Mouse (Mus musculus): Measurements from ENCODE around the gene Pym1. TPM values are rescaled to one million over a fixed set of nuclear protein-coding genes. Genes with fewer than 3 reads are reported as not detected.

The Pym1 gene
- polyA plus RNA-seq, 1 experiment from 2014 or later = 46.3 TPM

- H3K36me3 ChIP-seq (ENCODE audit: control insufficient read depth, insufficient read depth, low read length) = no peaks in the 10 kb centered on the region
- ATAC-seq = no peak
- no peaks in the 10 kb centered on the region for H3K9me3 ChIP-seq (ENCODE audit: control insufficient read depth, low read length)
- WGBS = 9% methylated on average over 7 of the region's 7 CpGs
- H3K9ac ChIP-seq (ENCODE audit: low read depth, low read length) = peak overlapping the region; percentile 83
- H3K27me3 ChIP-seq (replicated peaks; ENCODE audit: control insufficient read depth, insufficient read depth, low read length) = peaks cover 5% of the 10 kb centered on the region; the same call in 1 of the 2 replicates
- peak overlapping the region; percentile 70 for H3K4me3 ChIP-seq (ENCODE audit: low read length)
- H3K27ac ChIP-seq (ENCODE audit: low read depth, low read length) = no peak overlapping the region
- peaks cover 21% of the 10 kb centered on the region for H3K4me1 ChIP-seq (ENCODE audit: control insufficient read depth, insufficient read depth, low read depth, low read length)
- H3K4me2 ChIP-seq (ENCODE audit: low read length) = peak overlapping the region; percentile 95
Measured at GRCm38 (mm10) chr10:128743235-128743634, 4.5 kb upstream of the Pym1 start.

- Histone ChIP-seq H3K9ac (ENCODE audit: low read depth, low read length) (peak overlapping the region; percentile 83), H3K4me2 (ENCODE audit: low read length) (peak overlapping the region; percentile 95), H3K4me1 (ENCODE audit: control insufficient read depth, insufficient read depth, low read depth, low read length) (peaks cover 21% of the 10 kb centered on the region), H3K4me3 (ENCODE audit: low read length) (peak overlapping the region; percentile 70), H3K27me3 (replicated peaks; ENCODE audit: control insufficient read depth, insufficient read depth, low read length) (peaks cover 5% of the 10 kb centered on the region; the same call in 1 of the 2 replicates), H3K27ac (ENCODE audit: low read depth, low read length) (peak overlapping the region; percentile 66), H3K9me3 (ENCODE audit: control insufficient read depth, low read length) (no peaks in the 10 kb centered on the region), H3K36me3 (ENCODE audit: control insufficient read depth, insufficient read depth, low read length) (no peaks in the 10 kb centered on the region)
- peak; percentile 21 for ATAC-seq
- WGBS = 0% methylated on average over 30 of the region's 37 CpGs
Measured at GRCm38 (mm10) chr10:128743791-128744191, 3.9 kb upstream of the Pym1 start.

GRCm38 (mm10) chr10:128744211-128744610 is 3.5 kb upstream of the Pym1 start:
- no peak for ATAC-seq
- peaks cover 22% of the 10 kb centered on the region for H3K4me1 ChIP-seq (ENCODE audit: control insufficient read depth, insufficient read depth, low read depth, low read length)
- H3K9me3 ChIP-seq (ENCODE audit: control insufficient read depth, low read length) = no peaks in the 10 kb centered on the region
- no peaks in the 10 kb centered on the region for H3K36me3 ChIP-seq (ENCODE audit: control insufficient read depth, insufficient read depth, low read length)
- 20% methylated on average over 8 of the region's 8 CpGs for WGBS
- peak overlapping the region; percentile 83 for H3K9ac ChIP-seq (ENCODE audit: low read depth, low read length)
- H3K4me3 ChIP-seq (ENCODE audit: low read length) = peak overlapping the region; percentile 70
- peaks cover 5% of the 10 kb centered on the region; the same call in 1 of the 2 replicates for H3K27me3 ChIP-seq (replicated peaks; ENCODE audit: control insufficient read depth, insufficient read depth, low read length)
- H3K4me2 ChIP-seq (ENCODE audit: low read length) = peak overlapping the region; percentile 95
- H3K27ac ChIP-seq (ENCODE audit: low read depth, low read length) = no peak overlapping the region

- WGBS = 18% methylated on average over 18 of the region's 18 CpGs
- Histone ChIP-seq H3K9ac (ENCODE audit: low read depth, low read length) (peak within 1 kb of the TSS; percentile 83), H3K36me3 (ENCODE audit: control insufficient read depth, insufficient read depth, low read length) (no peaks in the 10 kb centered on the region), H3K27me3 (replicated peaks; ENCODE audit: control insufficient read depth, insufficient read depth, low read length) (peaks cover 5% of the 10 kb centered on the region; the same call in 1 of the 2 replicates), H3K4me2 (ENCODE audit: low read length) (peak within 1 kb of the TSS; percentile 95), H3K4me3 (ENCODE audit: low read length) (peak within 1 kb of the TSS; percentile 70), H3K9me3 (ENCODE audit: control insufficient read depth, low read length) (no peaks in the 10 kb centered on the region), H3K27ac (ENCODE audit: low read depth, low read length) (peak within 1 kb of the TSS; percentile 66), H3K4me1 (ENCODE audit: control insufficient read depth, insufficient read depth, low read depth, low read length) (peaks cover 28% of the 10 kb centered on the region)
- ATAC-seq = no peak
Measured at GRCm38 (mm10) chr10:128744680-128745601, 2.7 kb upstream of the Pym1 start, which contains the start of gene Dgka. Gene Dgka (minus strand): TSS chr10:128744855.

- no peak overlapping the region for H3K27ac ChIP-seq (ENCODE audit: low read depth, low read length)
- no peaks in the 10 kb centered on the region for H3K36me3 ChIP-seq (ENCODE audit: control insufficient read depth, insufficient read depth, low read length)
- no peak overlapping the region for H3K4me3 ChIP-seq (ENCODE audit: low read length)
- 93% methylated on average over 10 of the region's 10 CpGs for WGBS
- ATAC-seq = no peak
- peaks cover 5% of the 10 kb centered on the region; the same call in 1 of the 2 replicates for H3K27me3 ChIP-seq (replicated peaks; ENCODE audit: control insufficient read depth, insufficient read depth, low read length)
- H3K4me2 ChIP-seq (ENCODE audit: low read length) = no peak overlapping the region
- H3K9me3 ChIP-seq (ENCODE audit: control insufficient read depth, low read length) = no peaks in the 10 kb centered on the region
- no peak overlapping the region for H3K9ac ChIP-seq (ENCODE audit: low read depth, low read length)
- peaks cover 32% of the 10 kb centered on the region for H3K4me1 ChIP-seq (ENCODE audit: control insufficient read depth, insufficient read depth, low read depth, low read length)
Measured at GRCm38 (mm10) chr10:128745946-128746613, 1.6 kb upstream of the Pym1 start.

- Histone ChIP-seq H3K4me2 (ENCODE audit: low read length) (peak overlapping the region; percentile 95), H3K27ac (ENCODE audit: low read depth, low read length) (peak overlapping the region; percentile 92), H3K36me3 (ENCODE audit: control insufficient read depth, insufficient read depth, low read length) (no peaks in the 10 kb centered on the region), H3K9me3 (ENCODE audit: control insufficient read depth, low read length) (no peaks in the 10 kb centered on the region), H3K4me3 (ENCODE audit: low read length) (peak overlapping the region; percentile 79), H3K27me3 (replicated peaks; ENCODE audit: control insufficient read depth, insufficient read depth, low read length) (peaks cover 5% of the 10 kb centered on the region; the same call in 1 of the 2 replicates), H3K9ac (ENCODE audit: low read depth, low read length) (peak overlapping the region; percentile 89), H3K4me1 (ENCODE audit: control insufficient read depth, insufficient read depth, low read depth, low read length) (peaks cover 32% of the 10 kb centered on the region)
- 45% methylated on average over 9 of the region's 9 CpGs for WGBS
- no peak for ATAC-seq
Measured at GRCm38 (mm10) chr10:128746972-128747645, 580 bp upstream of the Pym1 start.

GRCm38 (mm10) chr10:128748252-128748864 is 669 bp downstream of the Pym1 start:
- peak overlapping the region; percentile 92 for H3K27ac ChIP-seq (ENCODE audit: low read depth, low read length)
- 0 out of 2 replicates have a peak, but pooled peaks cover 2% of the 10 kb centered on the region for H3K36me3 ChIP-seq (ENCODE audit: control insufficient read depth, insufficient read depth, low read length)
- ATAC-seq = peak; percentile 94
- 0 out of 2 replicates have a peak, but pooled peaks cover 2% of the 10 kb centered on the region for H3K27me3 ChIP-seq (replicated peaks; ENCODE audit: control insufficient read depth, insufficient read depth, low read length)
- H3K9ac ChIP-seq (ENCODE audit: low read depth, low read length) = peak overlapping the region; percentile 89
- peak overlapping the region; percentile 95 for H3K4me2 ChIP-seq (ENCODE audit: low read length)
- under 1% methylated on average over 37 of the region's 37 CpGs for WGBS
- H3K4me3 ChIP-seq (ENCODE audit: low read length) = peak overlapping the region; percentile 79
- H3K9me3 ChIP-seq (ENCODE audit: control insufficient read depth, low read length) = no peaks in the 10 kb centered on the region
- H3K4me1 ChIP-seq (ENCODE audit: control insufficient read depth, insufficient read depth, low read depth, low read length) = peaks cover 26% of the 10 kb centered on the region

GRCm38 (mm10) chr10:128772895-128773294 is 25.2 kb downstream of the Pym1 start:
- no peak for ATAC-seq

More at GRCm38 (mm10) chr10:128772895-128773294, 25.2 kb downstream of the Pym1 start:
- no peak overlapping the region for H3K27ac ChIP-seq (ENCODE audit: low read depth, low read length)
- H3K4me3 ChIP-seq (ENCODE audit: low read length) = no peak overlapping the region
- H3K9me3 ChIP-seq (ENCODE audit: control insufficient read depth, low read length) = no peaks in the 10 kb centered on the region
- 81% methylated on average over 2 of the region's 2 CpGs for WGBS
- no peak overlapping the region for H3K9ac ChIP-seq (ENCODE audit: low read depth, low read length)
- no peak overlapping the region for H3K4me2 ChIP-seq (ENCODE audit: low read length)
- no peaks in the 10 kb centered on the region for H3K36me3 ChIP-seq (ENCODE audit: control insufficient read depth, insufficient read depth, low read length)
- no peaks in the 10 kb centered on the region for H3K27me3 ChIP-seq (replicated peaks; ENCODE audit: control insufficient read depth, insufficient read depth, low read length)
- no peaks in the 10 kb centered on the region for H3K4me1 ChIP-seq (ENCODE audit: control insufficient read depth, insufficient read depth, low read depth, low read length)

All from hindbrain, embryonic 16.5 days (tissue).